Mouse (Mus musculus) R1 (cell line): Measurements from ENCODE around the gene Olfr620.

ENCODE experiments used
- DNase-seq: peaks from one replicate; pipeline ENCODE4 v3.0.0-alpha.2; 2018; ENCODE audit warnings: low read depth, low spot score

The Olfr620 gene

DNA sequence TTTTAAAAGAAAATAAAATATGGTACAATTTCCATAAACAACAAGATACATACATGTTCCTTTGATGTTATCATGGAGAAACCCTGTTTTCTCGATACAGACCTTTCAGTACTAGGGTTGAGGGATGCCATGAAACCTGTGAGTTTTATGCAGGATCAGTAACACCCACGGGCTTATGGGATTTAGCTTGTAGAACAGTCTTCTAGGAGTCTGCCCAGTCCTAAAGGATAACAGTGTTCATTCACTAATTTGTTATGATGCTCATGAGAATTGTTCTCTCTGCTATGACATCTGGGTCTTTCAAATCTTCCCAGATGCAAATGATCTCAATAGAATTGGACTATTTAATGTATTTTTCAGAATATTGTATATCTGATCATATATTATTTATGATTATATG, at the start of gene Olfr620:
Gene Olfr620 (minus strand): TSS at position 101 of the 400 bp plus-strand sequence.
- no peak for DNase-seq

DNA sequence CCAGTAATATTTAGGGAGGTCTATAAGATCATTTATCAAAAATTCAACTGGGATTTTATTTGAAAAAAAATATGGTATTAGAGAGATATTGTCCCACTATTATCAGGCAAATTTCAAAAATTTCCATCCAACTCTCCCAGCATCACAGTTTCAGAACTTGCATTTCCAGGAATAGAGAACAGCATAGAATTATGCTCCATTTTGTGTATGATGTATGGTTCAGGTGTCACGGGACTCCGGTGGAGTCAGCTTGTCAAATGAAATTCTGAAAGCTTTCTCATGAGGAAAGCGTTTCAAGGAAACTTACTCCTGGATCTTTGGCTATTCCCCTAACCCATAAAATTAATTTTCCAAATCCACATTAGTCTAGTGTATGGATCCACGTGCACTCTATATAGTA, 31.7 kb upstream of the Olfr620 start:
- DNase-seq, result no peak

DNA sequence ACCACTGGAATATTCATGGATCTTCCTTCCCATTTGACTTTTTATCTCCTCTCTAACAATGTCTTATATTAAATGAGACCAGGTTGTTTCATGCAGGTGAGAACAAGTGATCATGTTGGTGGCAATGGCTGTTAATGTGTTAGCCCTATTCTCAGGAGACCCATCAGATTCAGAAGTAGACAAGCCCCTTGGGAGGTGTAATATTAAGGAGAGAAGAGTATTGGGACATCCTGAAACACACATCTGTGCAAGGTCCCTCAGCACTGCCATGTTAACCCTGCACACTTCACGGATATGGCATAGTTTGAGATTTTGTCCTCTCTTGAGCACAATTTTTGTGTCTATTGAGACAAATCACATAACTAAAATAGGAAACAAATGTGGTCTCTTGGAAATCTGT, 30.3 kb upstream of the Olfr620 start, which contains the start of gene Olfr622:
Gene Olfr622 (minus strand): TSS at position 101 of the 400 bp plus-strand sequence.
- DNase-seq, result no peak

DNA sequence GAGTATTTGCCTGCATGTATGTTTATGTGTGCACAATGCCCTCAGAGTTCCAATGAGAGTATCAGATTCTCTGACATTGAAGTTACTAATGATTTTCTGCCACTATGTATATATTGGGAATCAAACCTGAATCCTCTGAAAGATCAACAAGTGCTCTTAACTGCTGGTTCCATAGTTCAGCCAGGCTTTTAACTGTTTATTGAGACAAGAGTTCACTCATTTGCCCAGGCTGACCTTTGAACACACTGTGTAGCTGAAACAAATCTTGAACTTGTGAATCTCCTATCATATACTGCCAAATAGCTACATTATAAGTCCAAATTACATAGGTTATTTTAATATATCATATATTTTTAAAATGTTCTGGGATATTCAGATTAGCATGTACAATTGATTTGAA, 24.5 kb upstream of the Olfr620 start:
- DNase-seq, result no peak

DNA sequence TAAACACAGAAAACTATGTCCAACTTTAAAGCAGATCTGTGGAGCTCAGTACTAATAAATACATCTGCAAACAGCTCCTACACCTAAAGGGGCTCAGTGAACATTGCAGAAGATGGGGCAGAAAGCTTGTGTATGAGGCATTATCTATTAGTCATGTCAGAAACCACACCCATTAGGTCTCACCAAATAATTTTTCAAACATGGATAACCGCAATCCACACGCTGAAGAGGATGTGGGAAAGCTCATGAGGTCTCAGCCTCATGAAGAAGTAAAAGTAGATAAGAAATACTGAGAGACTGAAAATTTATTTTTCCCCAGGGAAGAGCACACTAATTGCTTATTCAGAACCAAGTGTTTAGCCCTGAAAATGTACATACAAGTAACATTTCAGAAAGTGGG, 4.9 kb downstream of the Olfr620 start:
- no peak for DNase-seq

DNA sequence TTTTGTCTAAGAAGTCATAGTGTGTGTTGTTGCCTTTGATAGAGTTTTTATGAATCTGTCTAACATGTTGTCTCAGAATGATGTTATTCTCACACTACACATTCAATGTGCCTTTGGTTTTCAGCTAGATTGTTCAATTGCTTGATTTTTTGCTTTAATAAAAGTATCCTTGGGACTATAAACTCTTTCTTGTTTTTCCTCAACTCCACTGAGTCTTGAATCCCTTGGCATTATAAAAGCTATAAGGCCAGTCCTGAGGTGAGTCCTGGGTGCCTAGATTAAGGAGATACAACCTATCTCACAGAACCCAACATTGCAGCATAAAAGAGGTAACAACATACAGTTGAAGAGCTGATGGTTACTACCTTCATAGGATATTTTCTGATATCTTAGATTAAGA, 12.1 kb downstream of the Olfr620 start, which contains the start of gene Olfr619:
Gene Olfr619 (plus strand): TSS at position 301 of the 400 bp plus-strand sequence.
- no peak for DNase-seq

DNA sequence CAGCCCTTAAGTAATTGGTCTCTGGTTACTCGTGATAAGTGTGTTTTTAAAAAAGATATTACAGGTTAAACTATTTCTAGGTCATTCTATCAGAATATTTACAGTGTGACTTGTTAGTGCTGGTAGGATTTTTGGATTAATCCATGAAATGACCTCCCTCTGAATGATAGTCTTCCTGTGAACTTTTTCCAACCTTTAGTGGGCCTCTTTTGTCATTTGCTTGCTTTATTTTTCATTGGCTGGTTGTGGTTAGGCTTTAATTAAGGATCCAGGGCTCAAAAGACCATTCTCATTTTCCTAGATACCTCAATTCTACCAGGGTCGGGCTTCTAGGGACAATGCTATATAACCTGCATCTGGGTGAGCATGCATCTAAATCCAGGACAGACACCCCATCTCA, 22.5 kb downstream of the Olfr620 start, which contains the start of gene Olfr618:
Gene Olfr618 (plus strand): TSS at position 301 of the 400 bp plus-strand sequence.
- no peak for DNase-seq

DNA sequence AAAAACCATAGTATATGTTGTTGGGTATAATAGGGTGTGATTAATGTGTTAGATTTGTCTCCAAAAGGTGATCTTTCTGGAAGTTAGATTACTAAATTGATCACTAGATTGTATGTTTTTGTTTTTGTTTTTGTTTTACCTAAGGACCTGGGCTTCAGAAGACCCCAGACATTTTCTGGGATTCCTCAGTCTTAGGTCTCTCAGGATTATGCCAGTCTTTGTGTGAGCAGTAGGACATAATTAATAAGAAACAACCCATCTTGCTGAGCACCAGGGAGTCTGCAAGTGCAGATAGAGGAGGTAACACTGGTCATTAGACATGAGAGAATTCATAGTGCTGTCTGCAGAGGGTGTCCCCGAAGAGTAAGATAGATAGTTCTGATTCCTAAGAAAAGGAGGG, 39.6 kb downstream of the Olfr620 start, which contains the start of gene Olfr617:
Gene Olfr617 (plus strand): TSS at position 301 of the 400 bp plus-strand sequence.
- no peak for DNase-seq

DNA sequence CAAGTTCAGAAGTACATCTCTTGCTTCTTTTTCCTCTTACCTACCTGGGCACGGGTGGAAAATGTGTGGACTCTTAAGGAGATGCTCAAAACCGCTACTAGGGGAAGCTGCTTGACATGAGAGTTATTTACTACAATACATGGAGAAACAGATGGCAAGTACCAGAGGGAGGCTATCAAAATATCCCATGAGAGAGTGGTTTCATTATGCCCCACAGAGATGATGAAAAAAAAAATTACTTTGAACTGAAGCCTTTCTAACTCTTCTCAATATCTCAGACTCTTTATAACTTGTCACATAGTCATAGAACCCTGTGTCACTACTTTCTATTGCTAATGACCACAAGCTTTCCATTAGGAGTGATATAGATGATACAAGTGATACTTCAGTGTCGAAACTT, 43.3 kb downstream of the Olfr620 start, which contains the start of gene Olfr616:
Gene Olfr616 (minus strand): TSS at position 101 of the 400 bp plus-strand sequence.
- DNase-seq, result no peak

DNA sequence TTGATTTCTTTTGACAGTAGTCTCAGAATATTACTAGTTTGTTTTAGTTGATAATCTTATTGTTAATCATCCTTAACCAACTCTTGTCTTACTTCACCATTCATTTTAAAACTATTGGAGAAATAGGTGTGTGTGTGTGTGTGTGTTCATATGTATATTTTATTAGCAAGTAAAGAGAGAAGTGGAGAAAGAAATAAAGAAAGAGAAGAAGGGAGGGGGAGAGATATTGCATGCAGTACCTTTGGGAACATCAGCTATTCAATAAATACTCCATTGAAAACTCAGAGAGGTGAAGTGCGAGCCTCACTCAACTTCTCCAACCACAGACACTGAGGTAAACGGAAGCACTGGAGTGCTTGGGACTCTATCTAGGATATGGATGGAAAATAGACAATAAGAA, 56.6 kb downstream of the Olfr620 start, which contains the start of gene Olfr615:
Gene Olfr615 (plus strand): TSS at position 301 of the 400 bp plus-strand sequence.
- no peak for DNase-seq
